Mouse (Mus musculus): ENCODE results near the gene Tmco1. TPM values are rescaled to one million over a fixed set of nuclear protein-coding genes. Genes with fewer than 3 reads are reported as not detected.

The Tmco1 gene
- polyA plus RNA-seq (2014; fragmentation: Illumina TruSeq; extraction: RNeasy Lipid Tissue Mini Kit (QIAGEN cat#74804); ENCODE audit: low replicate concordance) = 394 TPM

GRCm38 (mm10) chr1:167308261-167309054 lies at the start of gene Tmco1:
Gene Tmco1, plus strand, starts transcription at chr1:167308378.

GRCm38 (mm10) chr1:167285320-167285355 lies 23.0 kb upstream of the Tmco1 start, which contains the start of gene Uck2:
Gene Uck2, minus strand, starts transcription at chr1:167285320.

GRCm38 (mm10) chr1:167349815-167350596 lies 41.8 kb downstream of the Tmco1 start, which contains the start of gene Aldh9a1:
Gene Aldh9a1, plus strand, starts transcription at chr1:167349991.

Other genes with a start within 250 kb of the Tmco1 start
- 17.4 TPM for gene Uck2, start 23.1 kb upstream of the Tmco1 start, polyA plus RNA-seq (2014; fragmentation: Illumina TruSeq; extraction: RNeasy Lipid Tissue Mini Kit (QIAGEN cat#74804); ENCODE audit: low replicate concordance)
- gene Aldh9a1, start 41.6 kb downstream of the Tmco1 start, polyA plus RNA-seq (2014; fragmentation: Illumina TruSeq; extraction: RNeasy Lipid Tissue Mini Kit (QIAGEN cat#74804); ENCODE audit: low replicate concordance) = 203 TPM
- gene Mgst3, start 85.5 kb downstream of the Tmco1 start, polyA plus RNA-seq (2014; fragmentation: Illumina TruSeq; extraction: RNeasy Lipid Tissue Mini Kit (QIAGEN cat#74804); ENCODE audit: low replicate concordance) = 3.6 TPM
- gene Lrrc52, start 158.4 kb downstream of the Tmco1 start, polyA plus RNA-seq (2014; fragmentation: Illumina TruSeq; extraction: RNeasy Lipid Tissue Mini Kit (QIAGEN cat#74804); ENCODE audit: low replicate concordance) = not detected